Mouse (Mus musculus) C2C12 (cell line): ENCODE measurements at regions not wholly inside any gene's neighbourhood (a gene's known extent, or its start where the extent isn't known, plus 50 kb on each side); places are given as distances from the start of the nearest gene placed in this dataset.

Experiments used
- H3K27me3 ChIP-seq: one replicate; pipeline ENCODE4 v1.6.1; 2011; ENCODE audit not compliant: control insufficient read depth, insufficient read depth, insufficient read length
- H3K36me3 ChIP-seq: one replicate; pipeline ENCODE4 v1.6.1; 2011; ENCODE audit not compliant: control insufficient read depth, insufficient read depth
- H3K4me3 ChIP-seq: one replicate; pipeline ENCODE4 v1.5.1; 2011; ENCODE audit warnings: mild to moderate bottlenecking, control low read depth; ENCODE audit not compliant: poor library complexity, insufficient read depth, severe bottlenecking
- H3K79me2 ChIP-seq: one replicate; pipeline ENCODE4 v1.6.1; 2011; ENCODE audit not compliant: control insufficient read depth, insufficient read depth
- H3K79me3 ChIP-seq: one replicate; pipeline ENCODE4 v1.6.1; 2011; ENCODE audit warnings: low read depth, control low read depth
- H3ac ChIP-seq: one replicate; pipeline ENCODE3; 2011; ENCODE audit warnings: low read depth; ENCODE audit not compliant: control insufficient read depth, insufficient read length
- CEBPB ChIP-seq: IDR thresholded peaks from one replicate; pipeline ENCODE4 v1.6.1; 2011; ENCODE audit warnings: low read depth, mild to moderate bottlenecking, control low read depth, moderate library complexity
- MYOD1 ChIP-seq: IDR thresholded peaks from one replicate; pipeline ENCODE4 v1.6.1; 2011; ENCODE audit warnings: low read depth; ENCODE audit not compliant: control insufficient read depth, insufficient read length
- MYOG ChIP-seq: IDR thresholded peaks from one replicate; pipeline ENCODE4 v1.6.1; 2011; ENCODE audit not compliant: control insufficient read depth, insufficient read length; ENCODE audit errors: extremely low read depth
- USF1 ChIP-seq: IDR thresholded peaks from one replicate; pipeline ENCODE4 v1.6.1; 2011; ENCODE audit warnings: low read depth, mild to moderate bottlenecking, control low read depth, moderate library complexity

DNA sequence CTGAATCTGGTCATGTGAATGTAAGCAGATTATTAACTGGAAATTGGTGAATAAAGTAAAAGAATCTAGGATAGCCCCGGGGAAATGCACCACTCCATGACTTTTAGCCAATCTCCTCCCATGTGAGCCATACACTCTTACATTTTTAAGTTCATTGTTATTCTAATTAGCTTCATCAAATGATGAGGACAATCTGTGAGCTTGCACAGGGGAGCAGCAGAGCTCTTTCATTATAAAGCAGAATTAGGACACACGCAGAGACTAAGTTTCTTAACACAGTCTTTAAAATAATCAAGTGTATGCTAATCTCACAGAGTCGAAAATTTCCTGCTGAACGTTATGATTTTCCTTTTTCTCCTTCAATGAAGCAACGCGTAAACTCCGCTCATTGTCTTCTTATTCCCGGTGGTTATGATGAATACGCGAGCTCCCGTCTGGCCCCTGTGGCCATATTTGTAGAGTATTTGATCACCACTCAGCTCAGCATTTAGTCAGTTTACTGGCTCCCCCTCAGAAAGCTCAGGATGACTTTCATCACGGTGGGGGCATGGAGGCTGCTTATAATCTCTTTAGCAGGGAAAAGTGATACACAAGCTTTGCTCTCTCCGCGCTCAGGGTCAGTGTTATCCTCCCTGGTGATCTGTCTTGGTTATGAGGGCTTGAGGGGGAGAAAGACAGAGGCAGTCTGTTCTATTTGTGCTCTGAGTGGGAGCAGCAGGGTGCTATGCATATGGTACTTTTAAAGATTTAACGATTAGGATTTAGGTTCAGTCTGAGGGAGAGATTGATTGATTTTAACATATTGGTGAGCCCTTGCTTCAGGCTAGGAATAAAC is 350.1 kb upstream of the 1700003H04Rik start:
- Histone ChIP-seq H3ac (no peak overlapping the region), H3K79me2 (no peaks in the 10 kb centered on the region)
- TF ChIP-seq MYOD1 (no peak), CEBPB (no peak), USF1 (no peak), MYOG (no peak)

DNA sequence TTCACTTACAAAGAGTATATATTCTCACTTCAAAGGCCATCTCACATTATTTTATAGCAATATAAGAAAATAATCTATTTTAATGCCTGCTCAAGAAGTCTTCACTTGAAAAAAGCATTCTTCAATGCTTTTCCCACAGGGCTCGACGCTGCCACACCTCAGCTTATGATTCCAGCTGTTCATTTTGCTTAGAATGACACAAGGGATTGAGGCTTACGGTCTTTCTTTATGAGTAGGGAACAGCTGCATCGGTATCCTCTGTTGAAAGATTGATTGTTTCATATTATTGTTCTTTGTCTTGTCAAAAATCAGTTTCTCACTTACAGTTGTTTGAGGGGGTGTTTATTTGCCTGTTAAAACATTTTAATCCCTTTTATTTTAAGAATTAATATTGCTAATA is 328.0 kb upstream of the 1700003H04Rik start:
- Histone ChIP-seq H3K4me3 (no peak overlapping the region), H3K79me3 (no peaks in the 10 kb centered on the region), H3K36me3 (no peaks in the 10 kb centered on the region), H3K79me2 (no peaks in the 10 kb centered on the region), H3K27me3 (no peaks in the 10 kb centered on the region), H3ac (no peak overlapping the region)
- no peak for TF ChIP-seq MYOG
- TF ChIP-seq MYOD1: peak; percentile 33

More for the DNA sequence above, 350.1 kb upstream of the 1700003H04Rik start:
- Histone ChIP-seq H3K79me3 (no peaks in the 10 kb centered on the region), H3K36me3 (no peaks in the 10 kb centered on the region), H3K27me3 (no peaks in the 10 kb centered on the region), H3K4me3 (no peak overlapping the region)
